Mouse (Mus musculus): ENCODE results near the gene 4930451I11Rik.
A peak's percentile ranks its signal among the peaks of the same experiment; 100 is the strongest.

The 4930451I11Rik gene

DNA sequence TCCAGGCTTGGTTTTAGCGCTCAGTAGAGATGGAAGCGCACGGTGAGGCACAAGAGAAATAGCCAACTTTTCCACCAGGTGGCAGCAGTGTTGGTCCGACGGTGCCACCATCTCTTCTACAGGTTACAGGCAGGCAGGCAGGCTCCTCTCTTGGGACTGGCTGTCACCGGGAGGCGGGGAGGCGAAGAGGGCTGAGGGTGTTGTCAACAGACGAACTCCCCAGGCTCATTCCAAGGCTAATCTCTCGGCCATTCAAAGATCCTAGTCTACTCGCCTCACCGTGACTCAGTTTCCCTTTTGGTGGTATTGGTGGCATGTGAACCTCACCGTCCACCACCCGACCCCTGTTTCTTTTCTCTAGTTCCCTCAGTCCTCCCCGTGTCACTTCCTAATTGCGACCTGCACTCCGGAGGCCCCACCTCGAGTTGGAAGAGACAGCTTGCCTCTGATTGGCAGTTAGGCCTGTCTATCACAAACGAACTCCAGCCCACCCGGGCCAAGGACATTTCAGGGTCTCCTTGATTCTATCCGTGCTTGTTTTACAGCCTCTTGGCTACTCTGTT is 678 bp upstream of the 4930451I11Rik start:
- peak; percentile 81 for DNase-seq

DNA sequence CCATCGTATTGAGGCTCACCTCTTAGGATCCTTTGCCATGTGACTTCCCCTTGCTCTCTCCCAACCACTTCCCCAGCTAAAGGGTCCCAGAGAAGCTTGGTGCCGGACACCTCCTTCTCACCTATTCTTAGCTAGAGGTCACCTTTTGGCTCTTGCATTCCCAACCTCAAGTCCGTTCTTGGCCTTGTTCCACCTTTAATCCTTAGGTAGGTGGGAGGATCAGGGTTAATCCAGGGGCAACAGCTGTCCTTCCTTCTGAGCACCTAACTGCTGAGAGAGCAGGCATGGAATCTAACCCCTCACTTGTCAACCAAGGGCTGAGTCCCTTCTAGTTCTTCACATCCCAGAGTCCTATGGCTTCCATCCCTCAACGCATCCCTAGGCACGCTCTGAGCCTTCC is 5.5 kb downstream of the 4930451I11Rik start:
- DNase-seq: no peak

DNA sequence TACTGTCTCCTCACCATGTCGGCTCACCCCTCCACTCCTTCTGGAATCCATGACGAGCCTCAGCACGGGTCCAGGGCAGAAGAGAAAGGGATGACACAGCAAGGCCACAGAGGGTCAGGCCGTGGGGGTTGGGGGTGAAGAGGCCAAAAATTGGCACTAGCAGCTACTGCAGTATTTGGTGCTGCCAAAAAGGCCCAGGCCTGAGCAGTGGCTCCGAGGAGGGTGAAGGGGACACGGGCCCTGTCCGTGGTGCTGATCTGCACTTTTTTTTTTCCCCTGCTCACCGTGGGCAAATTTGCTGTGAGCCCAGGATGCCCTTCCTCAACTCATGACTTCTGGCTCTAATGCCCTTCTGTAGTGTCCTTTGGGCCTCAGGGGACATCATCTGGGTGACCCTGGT is 6.0 kb downstream of the 4930451I11Rik start:
- DNase-seq: no peak

DNA sequence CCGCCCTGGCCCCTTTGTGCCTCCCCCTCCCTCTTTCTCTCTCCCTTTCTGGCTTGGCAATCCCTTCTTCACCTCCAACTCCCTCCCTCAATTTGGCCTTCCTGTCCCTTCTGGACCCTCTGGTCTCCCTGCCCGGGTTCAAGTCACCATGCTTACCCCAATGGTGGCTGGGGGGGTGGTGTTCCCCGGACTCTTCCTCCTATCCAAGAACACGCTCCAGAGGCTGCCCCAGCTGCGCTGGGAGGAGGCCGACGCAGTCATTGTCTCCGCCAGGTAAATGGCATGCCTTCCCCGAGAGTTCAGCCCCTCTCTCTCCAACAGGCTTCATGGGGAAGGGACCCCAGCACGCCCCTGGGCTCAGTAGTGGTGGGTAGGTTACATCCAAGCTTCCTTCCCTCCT is 7.5 kb downstream of the 4930451I11Rik start:
- no peak for DNase-seq

DNA sequence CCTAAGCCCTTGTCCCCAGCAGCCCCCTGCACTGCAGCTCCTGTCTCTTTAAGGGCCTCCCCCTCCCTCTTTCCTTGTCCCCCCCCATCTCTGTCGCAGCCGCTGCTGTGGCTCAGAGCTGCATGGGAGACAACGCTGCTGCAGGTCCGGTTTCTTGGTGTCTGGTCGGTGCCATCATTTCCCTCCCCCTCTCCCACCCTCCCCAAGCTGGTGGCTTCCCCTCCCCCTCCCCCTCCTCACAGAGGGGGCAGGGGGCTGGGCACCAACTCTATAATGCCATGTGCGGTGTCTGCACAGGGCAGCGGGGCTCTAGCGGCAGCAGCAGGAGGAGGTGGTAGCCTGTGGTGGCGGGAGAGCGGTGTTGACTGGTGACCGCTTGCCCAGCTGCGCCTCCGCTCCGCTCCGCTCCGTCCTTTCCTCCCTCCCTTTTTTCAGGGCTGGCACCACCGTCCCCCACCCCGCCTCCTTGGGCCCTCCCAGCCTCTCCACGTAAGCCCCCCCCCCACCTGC is 8.2 kb downstream of the 4930451I11Rik start:
- DNase-seq: no peak

DNA sequence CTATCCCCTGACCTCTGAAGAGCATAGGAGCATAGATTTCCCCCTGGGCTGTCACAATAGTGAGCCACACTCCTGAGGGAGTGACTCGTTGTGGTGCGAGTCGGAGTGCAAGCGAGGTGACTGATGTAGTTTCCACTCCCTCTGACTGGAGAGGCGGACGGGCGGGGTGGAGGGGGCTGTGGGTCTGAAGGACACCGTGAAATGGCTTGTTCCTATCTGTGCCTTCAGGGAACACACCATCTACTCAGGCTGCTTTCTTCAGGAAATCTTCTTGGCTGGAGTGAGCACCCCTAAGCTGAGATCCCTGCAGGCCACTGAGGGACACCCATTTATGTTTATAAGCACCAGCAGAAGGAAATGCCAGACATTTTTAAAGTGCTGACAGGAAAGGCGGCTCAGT is 8.7 kb downstream of the 4930451I11Rik start:
- DNase-seq: no peak

DNA sequence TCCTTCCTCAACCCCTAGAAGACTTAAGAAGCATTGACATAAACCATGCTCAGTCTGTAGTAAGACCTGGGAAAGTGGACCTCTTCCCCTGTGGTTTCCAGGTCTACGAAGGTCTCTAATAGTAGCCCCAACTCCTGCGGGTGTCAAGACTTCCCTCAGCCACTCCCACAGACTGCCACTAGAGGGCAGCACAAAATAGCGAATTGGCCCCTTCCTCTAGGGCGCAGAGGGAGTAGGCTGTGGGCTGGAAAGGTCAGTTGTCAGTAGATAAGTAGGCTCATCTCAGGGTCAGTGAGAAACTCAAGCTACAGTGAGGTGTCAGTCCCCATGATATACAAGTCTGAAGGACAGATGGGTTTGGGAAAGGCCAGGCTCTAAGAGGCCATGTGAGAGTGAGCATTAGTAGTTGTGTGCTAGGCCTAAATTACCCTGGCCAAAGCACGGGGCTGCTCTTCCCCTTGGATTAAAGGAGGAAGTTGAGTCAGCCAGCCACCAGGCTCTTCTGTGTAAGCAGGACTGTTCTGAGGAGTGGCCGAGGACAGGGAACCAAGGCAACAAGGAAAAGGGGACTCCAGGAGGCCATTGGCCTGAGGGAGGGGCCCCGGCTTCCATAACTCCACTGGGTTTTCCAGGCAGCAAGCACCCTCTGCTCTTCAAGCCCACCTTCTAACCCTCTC is 9.5 kb downstream of the 4930451I11Rik start:
- peak; percentile 78 for DNase-seq

DNA sequence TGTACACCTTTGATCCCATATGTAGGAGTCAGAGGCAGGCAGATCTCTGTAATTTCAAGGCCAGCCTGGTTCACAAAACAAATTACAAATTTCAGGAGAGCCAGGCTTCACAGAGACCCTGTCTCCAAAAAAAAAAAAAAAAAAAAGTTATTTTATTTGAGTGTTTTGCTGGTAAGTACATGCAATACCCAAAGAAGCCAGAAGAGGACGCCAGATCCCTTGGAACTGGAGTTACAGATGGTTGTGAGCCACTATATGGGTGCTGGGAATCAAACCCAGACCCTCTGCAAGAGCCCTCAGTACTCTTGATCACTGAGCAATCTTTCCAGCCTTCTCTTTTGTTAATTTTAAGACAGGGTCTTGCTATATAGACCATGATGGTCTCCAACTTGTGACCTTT is 12.6 kb downstream of the 4930451I11Rik start:
- DNase-seq: no peak

DNA sequence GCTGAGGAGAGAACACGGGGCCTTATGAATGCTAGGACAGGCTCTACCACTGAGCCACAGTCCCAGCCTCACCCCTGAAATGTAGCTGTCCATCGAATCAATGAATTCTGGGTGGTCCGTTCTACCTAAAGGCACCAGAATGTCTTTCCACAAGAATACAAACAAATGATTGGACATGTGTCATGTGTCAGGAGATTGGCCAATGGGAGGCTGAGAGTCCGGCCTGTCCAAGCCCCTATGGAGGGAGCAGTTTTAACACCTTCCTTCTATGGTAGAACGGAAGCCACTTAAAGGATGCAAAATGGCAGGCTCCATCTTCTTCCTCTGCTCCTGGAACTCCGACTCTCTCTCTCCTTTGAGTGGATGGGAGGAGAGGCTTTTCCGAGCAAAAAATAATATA is 13.8 kb downstream of the 4930451I11Rik start:
- no peak for DNase-seq

DNA sequence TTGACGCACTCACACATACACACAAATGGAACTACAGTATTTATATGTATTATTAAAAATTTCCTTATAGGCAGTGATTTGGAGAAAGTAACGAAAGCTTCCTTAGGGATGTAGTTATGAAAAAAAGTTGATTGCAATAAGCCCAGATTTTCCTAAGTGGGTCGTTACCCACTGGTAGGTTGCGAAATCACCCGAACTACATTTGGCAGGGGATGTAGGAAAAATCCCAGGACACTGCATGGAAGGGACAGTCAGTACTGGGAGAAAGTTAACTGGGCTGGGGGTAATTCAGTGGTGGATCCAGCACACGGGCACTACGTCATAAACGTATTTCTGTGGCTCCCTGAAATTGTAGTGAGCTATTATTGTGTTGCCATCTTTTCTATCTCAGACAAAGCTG is 14.9 kb downstream of the 4930451I11Rik start:
- DNase-seq: no peak

DNA sequence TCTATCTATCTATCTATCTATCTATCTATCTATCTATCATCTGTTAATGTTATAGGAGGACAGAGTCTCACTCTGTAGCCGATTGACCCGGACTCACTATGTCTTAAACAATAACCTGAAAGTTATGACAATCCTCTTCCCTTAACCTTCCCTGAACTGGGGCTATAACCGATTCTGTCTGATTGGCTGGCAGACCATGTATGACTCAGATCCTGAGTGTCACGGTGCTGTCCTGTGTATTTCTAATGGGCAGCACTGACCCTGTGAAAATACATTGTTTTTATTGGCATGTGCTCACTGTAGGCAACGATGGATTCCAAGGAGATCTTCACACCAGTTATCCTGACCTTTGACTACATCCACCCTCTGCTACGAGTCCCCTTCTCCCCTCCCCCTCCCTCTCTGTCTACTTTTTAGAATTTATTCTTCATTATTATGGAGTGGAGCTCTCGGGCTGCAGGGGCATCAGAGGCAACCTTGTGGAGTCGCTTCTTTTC is 15.7 kb downstream of the 4930451I11Rik start:
- no peak for DNase-seq

DNA sequence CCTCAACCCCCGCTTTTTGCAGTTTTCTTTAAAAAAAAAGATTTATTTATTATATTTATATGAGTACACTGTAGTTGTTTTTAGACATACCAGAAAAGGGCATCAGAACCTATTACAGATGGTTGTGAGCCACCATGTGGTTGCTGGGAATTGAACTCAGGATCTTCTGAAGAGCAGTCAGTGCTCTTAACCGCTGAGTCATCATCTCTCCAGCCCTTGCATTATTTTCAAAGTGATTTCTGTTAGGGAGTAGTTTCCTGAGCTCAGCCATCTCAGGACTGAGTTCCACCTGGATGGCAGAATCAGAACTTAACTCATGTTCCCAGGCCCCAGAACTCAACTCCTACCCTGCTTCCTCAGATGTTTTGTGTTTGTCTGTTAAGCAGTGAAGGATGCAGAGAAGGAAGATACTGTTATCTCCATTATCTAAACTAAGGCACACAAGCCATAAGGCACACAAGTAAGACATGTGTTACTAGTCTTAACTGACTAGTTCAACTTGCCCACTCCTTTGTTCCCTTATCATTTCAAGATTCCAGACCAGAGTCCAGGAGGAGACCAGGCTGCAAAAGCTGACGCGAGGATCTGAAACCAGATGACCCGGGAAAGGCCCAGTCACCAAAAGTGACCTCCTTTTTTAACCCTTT is 21.6 kb downstream of the 4930451I11Rik start:
- no peak for DNase-seq

DNA sequence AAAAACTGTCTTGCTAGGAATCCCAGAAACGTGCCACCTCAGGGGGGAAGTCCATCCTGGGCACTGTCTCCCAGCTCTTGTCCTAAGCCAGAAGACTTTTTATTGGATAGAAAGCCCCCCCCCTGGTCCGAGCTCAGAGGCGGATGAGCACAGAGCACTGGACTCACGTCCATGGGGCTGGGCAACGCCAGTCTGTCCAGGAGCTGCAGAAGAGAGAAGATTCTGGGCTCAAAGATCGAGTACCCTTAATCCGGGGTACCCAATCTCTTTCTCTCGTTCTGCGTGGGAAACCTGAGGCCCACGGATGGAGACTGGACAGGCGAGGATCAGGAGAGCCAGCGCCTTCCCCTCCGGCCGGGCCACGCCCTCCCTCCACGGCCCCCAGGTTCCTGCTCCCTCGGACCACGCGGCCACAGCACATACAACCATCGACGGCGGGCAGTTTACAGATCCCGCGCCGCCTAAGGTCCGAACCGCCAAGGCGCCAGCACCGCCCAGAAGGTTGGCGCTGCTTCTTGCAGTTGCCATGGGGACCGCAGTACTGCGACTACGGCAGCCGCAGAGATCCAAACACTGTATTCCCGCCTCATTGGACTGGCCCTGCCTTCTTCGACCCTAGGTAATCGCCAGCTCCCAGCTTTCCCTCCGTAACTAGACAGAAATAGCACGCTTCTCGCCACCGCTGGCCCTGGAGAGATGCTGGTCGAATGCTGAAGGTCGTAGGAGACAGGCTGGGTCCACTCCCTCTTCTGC is 22.6 kb downstream of the 4930451I11Rik start:
- DNase-seq: peak; percentile 95

DNA sequence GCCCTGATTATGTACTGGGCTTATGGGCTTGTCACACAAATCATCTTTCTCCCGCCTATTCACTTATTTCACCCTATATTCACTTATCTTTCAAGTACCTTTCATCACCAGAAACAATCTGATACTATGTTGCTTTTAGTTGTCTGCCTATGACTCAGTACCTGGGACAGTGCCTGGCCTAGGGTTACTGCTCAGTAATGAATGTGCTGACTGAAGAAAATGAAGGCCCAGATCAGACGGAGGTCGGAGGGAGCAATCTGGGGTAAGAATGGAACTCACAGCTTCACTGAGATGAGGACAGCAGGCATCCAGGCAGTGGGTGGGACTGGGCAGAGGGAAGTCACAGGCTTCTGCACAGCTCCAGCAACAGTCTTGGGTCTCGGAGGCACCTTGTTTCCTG is 24.0 kb downstream of the 4930451I11Rik start:
- DNase-seq: no peak

DNA sequence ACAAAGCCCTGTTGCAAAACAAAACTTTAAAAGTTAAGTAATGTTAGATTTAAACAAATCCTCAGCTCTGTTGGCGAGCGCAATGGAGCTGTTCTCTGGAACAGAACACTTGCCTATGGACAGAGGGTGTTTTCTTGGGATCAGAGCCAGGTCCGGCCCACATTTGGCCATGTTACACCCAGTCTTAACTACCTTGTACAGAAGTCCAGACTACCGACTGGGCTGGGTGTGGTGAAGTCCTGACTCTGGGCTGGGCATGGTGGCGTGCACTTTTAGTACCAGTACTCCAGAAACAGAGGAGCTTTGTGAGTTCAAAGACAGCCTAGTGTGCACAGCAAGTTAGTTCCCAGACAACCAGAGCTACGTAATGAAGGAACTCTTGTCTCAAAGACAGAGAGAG is 24.5 kb downstream of the 4930451I11Rik start:
- no peak for DNase-seq

DNA sequence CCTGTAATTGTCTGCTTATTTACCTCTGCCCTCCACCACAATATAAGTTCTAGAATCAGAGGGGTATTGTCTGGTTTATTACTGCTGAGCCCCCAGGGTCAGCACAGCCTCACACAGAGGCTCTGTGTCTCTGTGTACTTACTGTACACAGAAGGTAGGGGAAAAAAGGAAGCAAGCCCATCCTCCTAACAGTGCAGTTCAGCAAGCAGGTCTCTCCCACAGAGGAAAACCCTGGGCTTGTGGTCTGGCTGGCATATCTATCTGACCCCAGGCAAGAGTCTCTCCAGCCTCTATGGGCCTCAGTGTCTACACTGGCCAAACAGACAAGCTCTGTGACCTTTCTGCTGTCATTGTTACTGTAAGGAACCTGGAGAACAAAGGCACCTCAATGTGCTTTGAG is 27.7 kb downstream of the 4930451I11Rik start:
- DNase-seq: no peak

DNA sequence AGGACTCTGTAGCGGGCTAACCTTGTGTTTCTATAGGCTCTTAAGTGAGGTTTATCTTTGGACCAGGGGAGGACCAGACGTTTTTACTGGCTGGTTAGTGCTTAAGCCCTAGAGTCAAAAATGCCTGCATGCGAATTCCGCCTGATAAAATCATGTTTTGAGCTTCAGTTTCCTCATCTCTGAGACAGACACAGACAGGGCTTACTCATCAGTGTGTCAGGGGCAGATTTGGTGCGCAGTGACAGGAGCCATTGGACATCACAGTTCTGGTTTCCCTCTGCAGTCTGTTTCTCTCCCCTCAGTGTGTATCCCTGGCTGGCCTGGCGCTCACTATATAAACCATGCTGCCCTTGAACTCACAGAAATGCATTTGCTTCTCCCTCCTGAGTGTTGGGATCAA is 28.3 kb downstream of the 4930451I11Rik start:
- DNase-seq: no peak

DNA sequence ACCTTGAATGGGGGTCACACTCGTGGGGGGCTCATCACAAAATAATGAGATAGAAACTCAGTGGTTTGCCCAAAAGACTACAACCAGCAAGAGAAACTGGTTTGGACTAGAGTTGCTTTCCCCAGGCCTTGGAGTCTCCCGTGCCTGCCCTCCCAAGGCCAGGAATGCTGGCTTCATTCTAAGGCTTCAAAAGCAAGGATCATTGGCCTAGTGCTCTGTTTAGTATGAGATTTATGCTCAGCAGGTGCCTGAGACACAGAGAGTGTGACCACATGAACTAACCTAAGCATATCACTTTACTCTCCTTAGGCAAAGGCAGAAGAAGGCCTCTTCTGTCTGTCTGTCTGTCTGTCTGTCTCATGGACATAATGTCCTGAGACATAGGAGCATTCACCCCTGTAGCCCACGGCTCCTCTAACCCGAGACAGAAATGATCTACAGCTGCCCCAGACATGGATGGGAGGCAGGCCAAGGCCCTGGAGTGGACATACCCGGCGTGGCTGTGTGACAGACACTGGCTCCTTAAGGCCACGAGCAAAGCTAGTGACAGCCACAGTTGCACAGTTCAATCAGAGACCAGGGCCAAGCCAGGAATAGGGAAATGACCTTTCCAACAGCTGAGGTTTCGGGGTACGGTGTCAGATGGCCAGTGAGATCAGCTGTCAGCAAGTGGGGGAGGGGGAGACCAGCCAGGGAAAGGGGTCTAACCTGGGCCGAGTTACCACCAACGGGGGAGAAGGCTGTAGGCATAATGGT is 29.1 kb downstream of the 4930451I11Rik start:
- DNase-seq: no peak

DNA sequence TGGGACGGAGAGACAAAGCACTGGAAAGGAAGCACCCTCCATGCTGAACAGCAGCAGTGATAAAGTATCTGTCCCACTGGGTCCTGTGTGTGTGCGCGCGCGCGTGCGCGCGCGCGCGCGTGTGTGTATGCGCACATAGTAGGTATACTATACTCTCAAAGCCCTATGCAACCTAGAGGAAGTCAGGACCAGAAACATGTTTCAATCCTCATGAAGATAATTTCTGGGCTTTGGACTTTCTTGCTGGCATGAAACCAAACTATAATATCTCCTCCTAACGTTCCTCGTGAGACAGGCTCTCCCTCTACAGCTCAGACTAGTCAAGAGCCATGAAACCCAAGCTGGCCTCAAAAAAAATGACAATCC is 30.4 kb downstream of the 4930451I11Rik start:
- DNase-seq: no peak

DNA sequence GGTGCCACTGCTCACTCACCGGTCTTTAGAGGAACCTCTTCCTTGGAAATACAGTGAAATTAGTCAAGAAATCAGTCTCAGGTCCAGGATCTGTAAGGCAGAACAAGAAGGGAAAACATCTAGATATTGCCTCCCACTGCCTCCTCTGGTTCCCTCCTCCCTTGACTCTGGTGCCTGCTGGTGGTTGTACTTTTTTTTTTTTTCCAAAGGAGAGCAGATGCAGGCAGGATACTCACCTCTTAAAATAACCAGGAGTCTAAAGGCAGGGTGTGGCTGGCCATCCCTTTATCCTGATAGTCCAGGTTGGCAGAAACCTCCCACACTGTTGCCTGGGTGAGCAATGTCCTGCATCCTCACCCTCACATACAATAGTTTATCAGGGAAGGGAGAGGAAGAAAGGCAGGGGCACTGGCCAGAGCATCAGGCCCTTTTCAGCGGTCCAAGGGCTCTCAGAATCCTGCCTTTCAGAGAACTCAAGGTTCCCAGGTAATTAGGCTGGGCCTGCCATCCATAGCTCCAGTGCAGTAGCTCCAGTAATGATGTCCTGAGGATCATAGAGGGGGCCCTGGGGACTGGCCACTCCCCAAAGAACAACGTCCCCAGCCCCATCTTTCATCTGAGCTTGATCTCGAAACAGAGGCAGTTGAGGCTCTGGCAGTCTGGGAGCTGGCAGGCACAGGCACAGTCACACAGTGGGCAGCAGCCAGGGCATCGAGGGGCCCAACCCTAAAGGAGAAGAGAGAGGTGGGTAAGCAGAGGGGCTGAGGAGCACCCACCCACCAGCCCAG is 31.0 kb downstream of the 4930451I11Rik start:
- no peak for DNase-seq

DNA sequence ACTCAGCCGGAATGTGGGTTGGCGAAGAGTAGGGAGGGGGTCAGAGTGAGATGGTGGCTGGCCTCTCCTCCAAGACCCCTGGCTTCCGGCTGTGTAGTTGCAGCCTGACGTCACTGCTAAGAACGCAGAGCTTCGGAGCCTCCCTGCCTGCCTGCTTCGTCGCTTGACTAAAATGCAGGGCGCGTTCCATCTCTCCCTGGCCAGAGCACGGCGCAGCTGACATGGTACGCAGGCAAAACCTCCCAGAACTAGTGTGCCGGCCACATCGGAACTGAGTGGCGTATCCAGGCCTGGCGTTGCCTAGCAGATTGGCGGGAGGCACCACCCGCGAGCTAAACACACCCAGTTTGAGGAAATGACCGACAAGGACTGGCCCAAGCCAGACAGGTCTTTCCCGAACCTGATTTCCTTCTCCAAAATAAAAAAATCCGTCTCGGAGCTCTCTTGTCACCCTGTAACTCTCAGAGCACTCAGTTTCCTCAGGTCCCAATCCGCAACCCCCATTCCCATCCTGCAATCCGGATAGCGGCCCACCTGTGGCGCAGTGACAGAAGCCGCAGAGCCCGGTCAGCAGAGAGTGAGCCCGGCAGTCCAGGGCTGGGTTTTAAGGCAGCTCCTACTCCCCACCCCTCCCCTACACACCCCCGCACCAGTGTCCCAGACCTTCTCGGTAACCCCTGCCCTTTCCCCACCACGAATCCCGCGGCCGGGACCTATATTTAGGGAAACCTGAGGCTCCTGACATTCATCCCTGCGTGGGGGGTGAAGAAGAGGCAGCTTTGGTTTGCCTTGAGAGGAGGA is 31.8 kb downstream of the 4930451I11Rik start:
- peak; percentile 57 for DNase-seq
